Mouse (Mus musculus): ENCODE results near the gene Copz1. TPM values are rescaled to one million over a fixed set of nuclear protein-coding genes. Genes with fewer than 3 reads are reported as not detected.

The Copz1 gene
- total RNA-seq, 2 experiments from 2014 or later: 114 TPM

- no peak for DNase-seq
These were observed 20.3 kb downstream of the Copz1 start for GRCm38 (mm10) chr15:103292673-103293345.

GRCm38 (mm10) chr15:103293375-103293774 lies 20.9 kb downstream of the Copz1 start:
- no peak for DNase-seq

GRCm38 (mm10) chr15:103294649-103295048 lies 22.1 kb downstream of the Copz1 start:
- DNase-seq: no peak

- DNase-seq: no peak
These were observed 23.3 kb downstream of the Copz1 start for GRCm38 (mm10) chr15:103295851-103296250.

DNA sequence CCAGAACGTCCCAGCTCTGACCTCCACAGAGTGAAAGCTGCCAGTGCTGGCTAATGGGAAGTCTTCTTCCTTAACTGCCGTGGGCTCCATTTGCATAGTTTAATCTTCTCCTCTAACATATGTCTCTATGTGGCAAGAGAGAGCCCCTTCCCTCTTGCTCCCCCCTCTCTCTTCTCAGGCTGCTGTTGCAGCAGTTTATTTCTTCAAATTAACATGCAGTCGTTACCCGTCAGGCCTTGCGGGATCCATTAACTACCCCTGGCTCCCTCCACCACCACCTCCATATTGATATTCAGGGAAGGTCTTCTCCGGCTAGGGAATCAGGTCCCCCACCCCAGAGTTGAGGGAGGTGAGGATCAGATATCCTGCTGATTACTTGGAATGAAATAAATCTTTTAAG lies 24.8 kb downstream of the Copz1 start:
- no peak for DNase-seq

DNA sequence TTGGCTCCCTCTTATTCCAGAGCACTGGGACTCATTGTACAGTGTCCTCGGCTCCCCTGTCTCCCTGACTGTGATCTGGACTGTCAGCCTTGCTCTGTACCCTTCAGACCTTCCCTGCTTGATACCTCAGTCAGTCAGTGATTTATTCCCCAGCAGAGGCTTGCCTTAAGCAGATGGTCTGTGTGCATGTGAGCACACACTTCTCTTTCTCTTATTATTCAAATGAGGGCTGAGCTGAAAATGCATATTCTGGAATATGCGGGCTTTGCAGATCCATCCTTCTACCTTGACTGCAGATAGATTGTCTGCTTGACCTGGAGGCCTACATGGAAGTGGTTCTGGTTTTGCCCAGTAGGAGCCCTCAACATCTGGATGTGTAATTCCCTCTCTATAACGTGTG lies 25.5 kb downstream of the Copz1 start:
- DNase-seq: no peak

GRCm38 (mm10) chr15:103298861-103299616 lies 26.5 kb downstream of the Copz1 start:
- DNase-seq: no peak

DNA sequence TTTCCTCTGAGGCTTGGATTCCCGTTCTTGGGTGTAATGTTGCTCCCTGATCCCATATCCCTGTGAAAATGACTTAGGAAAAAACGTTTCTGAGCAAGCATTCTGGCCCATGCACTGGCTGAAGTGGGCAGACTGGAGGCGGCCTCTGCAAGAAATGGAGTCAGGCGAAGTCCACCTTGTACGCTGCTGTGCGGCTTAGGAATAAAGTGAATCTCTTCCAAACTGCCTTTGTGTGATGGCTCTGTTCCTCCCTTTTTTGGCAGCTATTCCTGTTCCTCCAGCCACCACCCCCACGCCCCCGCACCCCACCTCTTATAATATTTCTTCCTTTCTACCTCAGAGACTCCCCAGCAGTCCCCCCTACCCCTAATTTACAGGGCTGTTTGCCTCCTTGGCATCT lies 27.1 kb downstream of the Copz1 start:
- DNase-seq: no peak

DNA sequence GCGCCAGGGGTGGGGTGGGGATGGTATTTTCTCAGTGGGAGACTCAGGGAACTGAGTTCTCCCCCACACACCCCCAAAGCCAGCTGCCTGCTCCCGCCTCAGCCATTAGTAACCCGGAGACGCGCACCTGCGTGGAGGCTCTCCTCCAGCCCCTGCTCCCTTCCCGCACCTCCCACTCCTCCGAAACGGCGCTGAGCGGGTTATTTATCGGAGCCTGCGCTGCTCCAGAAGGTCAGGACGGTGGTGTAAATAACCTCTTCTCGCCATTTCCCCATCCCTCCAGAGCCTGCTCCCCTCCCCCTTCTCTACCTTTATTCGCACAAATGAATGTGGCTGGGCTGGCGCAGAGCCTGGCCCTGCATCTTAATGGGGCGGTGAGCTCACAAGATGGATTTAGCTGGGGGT lies 27.6 kb downstream of the Copz1 start:
- no peak for DNase-seq

- DNase-seq: no peak
These were observed 28.0 kb downstream of the Copz1 start for GRCm38 (mm10) chr15:103300560-103300959.

GRCm38 (mm10) chr15:103301046-103301445 lies 28.5 kb downstream of the Copz1 start:
- DNase-seq: no peak

DNA sequence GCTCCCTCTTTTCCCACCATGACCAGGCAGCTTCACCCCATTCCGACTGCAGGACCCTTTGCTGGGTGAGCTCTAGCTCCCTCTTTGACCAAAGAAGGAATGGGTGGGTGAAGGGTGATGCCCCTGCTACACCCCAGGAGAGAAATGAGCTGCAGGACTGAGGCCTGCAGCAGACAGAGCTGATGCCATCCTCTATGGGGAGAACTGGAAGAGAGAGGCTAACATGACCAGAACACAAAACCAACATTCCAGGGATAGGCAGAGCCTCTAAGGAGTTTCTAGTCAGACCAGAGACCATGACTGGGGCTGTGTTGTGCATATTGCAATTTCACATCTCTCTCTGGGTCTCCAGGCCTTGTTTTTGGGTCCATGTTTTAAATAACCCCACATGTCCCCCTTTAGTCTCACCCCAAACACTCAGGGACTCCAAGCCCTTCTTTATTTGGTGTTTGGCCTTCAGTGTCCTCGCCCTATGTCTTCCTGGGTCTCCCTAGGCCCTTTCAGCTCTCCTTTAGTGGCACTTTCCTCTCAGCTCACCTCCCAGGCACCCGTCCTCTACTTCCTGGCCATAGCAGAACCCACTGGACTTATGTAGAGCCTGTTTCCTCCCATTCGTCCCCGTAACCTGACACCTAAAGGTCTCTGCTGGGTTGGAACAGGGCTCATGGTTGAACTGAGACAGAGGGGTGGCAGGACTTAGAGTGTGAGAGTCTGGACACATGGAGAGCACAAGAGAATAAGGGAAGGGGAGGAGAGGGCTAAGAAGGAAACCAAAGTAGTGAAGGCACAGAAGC lies 29.2 kb downstream of the Copz1 start:
- DNase-seq: no peak

GRCm38 (mm10) chr15:103302341-103303021 lies 30.0 kb downstream of the Copz1 start:
- no peak for DNase-seq

DNA sequence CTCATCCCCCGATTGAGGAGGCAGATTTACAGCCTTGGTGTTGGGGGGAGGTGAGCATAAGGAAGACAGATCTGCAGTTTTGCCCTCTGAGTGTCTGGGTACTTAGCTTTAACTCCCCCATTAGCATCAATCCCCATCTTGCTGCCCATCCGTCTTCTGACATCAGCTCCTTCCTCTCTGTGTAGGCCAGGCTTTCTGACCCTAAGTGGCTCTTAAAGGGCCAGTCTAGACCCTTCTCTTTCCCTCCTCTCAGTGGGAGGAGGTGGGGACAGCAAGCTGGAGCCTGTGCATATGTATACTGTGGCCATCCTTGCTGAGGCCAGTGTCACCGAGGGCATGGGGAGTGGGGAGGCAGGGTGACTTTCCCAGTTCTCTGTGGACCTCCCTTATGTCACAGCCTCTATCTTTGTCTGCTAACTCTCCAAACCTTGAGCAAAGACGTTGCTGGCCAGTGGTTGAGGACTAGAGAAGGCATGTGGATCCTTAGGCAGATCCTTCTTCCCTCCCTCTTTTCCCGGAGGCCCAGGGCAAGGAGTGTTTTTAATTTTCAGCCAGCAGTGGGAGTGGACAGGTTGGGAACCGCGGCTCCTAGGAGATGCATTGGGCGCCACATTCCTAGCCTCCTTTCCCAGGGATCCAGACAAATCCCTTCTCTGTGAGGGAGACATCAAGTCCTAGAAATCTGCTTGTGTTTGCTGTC lies 31.6 kb downstream of the Copz1 start:
- no peak for DNase-seq

- no peak for DNase-seq
These were observed 32.1 kb downstream of the Copz1 start for GRCm38 (mm10) chr15:103304616-103304969.

DNA sequence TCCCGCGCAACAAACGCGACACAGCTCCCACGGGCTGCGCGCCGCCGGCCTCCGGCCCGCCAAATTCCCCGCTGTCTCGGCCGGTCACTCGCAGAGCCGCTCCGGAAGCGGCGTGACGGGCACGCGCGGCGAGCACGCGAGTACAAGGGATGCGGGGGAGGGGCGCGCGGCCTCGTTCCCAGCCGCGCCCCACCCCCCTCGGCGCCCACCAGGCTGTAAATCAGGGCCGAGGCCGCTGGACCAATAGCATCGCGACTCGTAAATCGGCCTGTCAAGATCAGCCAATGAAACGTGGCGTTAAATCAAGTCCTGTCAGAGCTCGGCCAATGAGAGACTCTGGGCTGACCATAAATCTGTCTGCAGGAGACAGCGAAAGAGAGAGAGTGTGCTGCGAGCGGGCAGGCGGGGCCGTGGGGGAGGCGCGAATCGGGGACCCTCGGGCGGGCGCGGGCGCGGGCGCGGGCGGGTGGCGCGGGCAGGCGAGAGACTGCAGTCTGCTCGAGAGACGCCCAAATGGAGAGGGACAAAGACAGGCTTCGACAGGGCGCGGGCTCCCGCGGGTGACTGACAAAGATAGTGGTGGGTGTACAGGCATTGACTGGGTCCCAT lies 32.7 kb downstream of the Copz1 start:
- DNase-seq: peak; percentile 95

- no peak for DNase-seq
These were observed 33.5 kb downstream of the Copz1 start for GRCm38 (mm10) chr15:103305792-103306645.

DNA sequence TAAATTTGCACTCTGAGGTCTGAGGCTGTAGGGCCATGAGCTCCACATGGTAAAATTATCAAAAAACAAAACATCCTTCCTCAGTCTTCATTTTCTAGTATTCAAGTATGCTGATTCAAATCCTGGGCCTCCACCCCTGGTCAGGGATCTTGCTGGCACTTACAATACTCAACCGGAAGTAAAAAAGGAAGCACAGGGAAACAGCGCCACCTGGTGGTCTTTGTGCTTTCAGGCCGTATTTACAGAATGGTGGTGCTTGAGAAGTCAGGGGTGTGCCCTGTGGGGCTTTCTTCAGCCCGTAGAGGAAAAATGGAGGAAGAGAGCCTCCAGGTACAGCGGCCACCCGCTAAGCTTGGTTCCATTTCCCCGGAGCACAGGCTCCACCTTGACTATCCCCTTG lies 34.6 kb downstream of the Copz1 start:
- peak; percentile 94 for DNase-seq

DNA sequence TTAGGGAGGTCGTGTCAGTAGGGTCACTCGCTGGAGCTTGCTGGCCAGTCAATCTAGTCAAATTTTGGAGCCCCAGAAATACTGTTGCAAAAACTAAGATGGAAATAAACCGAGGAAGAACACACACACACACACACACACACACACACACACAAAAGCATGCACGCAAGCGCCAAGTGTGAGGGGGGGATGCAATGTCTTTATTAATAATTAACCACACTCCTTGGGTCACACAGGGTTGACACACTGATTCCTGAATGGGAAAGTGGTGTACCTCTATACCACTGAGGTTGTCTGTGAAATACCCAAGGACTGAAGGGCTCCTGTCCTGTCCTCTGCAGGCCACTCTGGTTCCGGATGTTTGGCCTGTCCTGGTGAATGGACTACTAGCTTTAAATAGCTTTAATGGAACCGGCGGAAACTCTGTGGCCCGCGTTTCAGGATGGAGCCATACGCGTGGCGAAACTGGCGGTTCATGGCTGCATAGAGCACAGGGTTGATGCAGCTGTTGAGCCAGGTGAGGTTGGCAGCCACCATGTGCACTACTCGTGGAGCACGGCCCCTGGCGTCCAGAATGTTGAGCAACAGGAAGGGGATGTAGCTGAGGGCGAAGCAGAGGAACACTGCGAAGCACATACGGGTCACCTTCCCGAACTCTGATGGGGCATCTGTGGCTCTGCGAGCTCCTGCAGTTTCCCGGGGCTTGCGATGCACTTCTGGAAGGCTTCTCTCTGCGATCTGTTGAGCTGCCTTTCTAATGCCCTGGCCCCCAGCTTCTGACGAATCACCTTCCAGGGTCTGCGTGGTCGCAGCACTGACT lies 35.8 kb downstream of the Copz1 start:
- no peak for DNase-seq

Data from adrenal gland, postnatal 10 days (tissue).